Mouse (Mus musculus) C3H10T1/2 (cell line): Measurements from ENCODE around the gene Hnrnpul2. TPM values are rescaled to one million over a fixed set of nuclear protein-coding genes. Genes with fewer than 3 reads are reported as not detected.

Source experiments
- polyA plus RNA-seq, 2 experiments: library from polyadenylated mRNA; unstranded; fragments of >200 nt; fragmentation: generic; extraction: Trizol; gene quantifications; one replicate each; pipeline ENCODE4 v1.2.1; 2012; ENCODE audit warnings: missing spikeins in 2 of 2

Gene Hnrnpul2
- polyA plus RNA-seq, 2 experiments: 7.6 to 49.9 TPM

Other genes with a start within 250 kb of the Hnrnpul2 start
- gene Slc22a8, start 228.8 kb upstream of the Hnrnpul2 start, polyA plus RNA-seq: not detected
- gene Slc22a6, start 202.0 kb upstream of the Hnrnpul2 start, polyA plus RNA-seq: not detected
- under 1 TPM; 0.01 to 0.09 TPM for gene Chrm1, start 156.2 kb upstream of the Hnrnpul2 start, polyA plus RNA-seq
- 100 to 1,000 TPM; 109 to 260 TPM for gene Slc3a2, start 96.6 kb upstream of the Hnrnpul2 start, polyA plus RNA-seq
- 100 to 1,000 TPM in 1 of 2 experiments, 10 to 100 TPM in 1; 60.8 to 195 TPM for gene Wdr74, start 84.2 kb upstream of the Hnrnpul2 start, polyA plus RNA-seq
- gene 1700092M07Rik, start 79.3 kb upstream of the Hnrnpul2 start, polyA plus RNA-seq: 1 to 10 TPM; 1.5 to 1.8 TPM
- 100 to 1,000 TPM in 1 of 2 experiments, 10 to 100 TPM in 1; 33.2 to 112 TPM for gene Stx5a, start 78.6 kb upstream of the Hnrnpul2 start, polyA plus RNA-seq
- 100 to 1,000 TPM in 1 of 2 experiments, 10 to 100 TPM in 1; 63.1 to 106 TPM for gene Nxf1, start 62.9 kb upstream of the Hnrnpul2 start, polyA plus RNA-seq
- gene Tmem223, start 49.0 kb upstream of the Hnrnpul2 start, polyA plus RNA-seq: 100 to 1,000 TPM; 211 to 253 TPM
- 10 to 100 TPM; 43.2 to 61.1 TPM for gene Tmem179b, start 45.5 kb upstream of the Hnrnpul2 start, polyA plus RNA-seq
- 10 to 100 TPM; 24.9 to 37.5 TPM for gene Taf6l, start 33.6 kb upstream of the Hnrnpul2 start, polyA plus RNA-seq
- 100 to 1,000 TPM; 100 to 147 TPM for gene Polr2g, start 21.4 kb upstream of the Hnrnpul2 start, polyA plus RNA-seq
- 1 to 10 TPM; 2.6 to 5.2 TPM for gene Zbtb3, start 17.5 kb upstream of the Hnrnpul2 start, polyA plus RNA-seq
- gene Ttc9c, start 677 bp upstream of the Hnrnpul2 start, polyA plus RNA-seq: 10 to 100 TPM in 1 of 2 experiments, 1 to 10 TPM in 1; 1.9 to 14.9 TPM
- gene AC129217.1, start 9.8 kb downstream of the Hnrnpul2 start, polyA plus RNA-seq: 1 to 10 TPM in 1 of 2 experiments, under 1 TPM in 1; 0.19 to 1.1 TPM
- 10 to 100 TPM; 11.7 to 29.0 TPM for gene Bscl2, start 17.5 kb downstream of the Hnrnpul2 start, polyA plus RNA-seq
- gene Gng3, start 19.2 kb downstream of the Hnrnpul2 start, polyA plus RNA-seq: under 1 TPM; 0.04 to 0.41 TPM
- 1 to 10 TPM in 1 of 2 experiments, under 1 TPM in 1; 0.08 to 7.0 TPM for gene Lrrn4cl, start 30.8 kb downstream of the Hnrnpul2 start, polyA plus RNA-seq
- gene Ubxn1, start 51.5 kb downstream of the Hnrnpul2 start, polyA plus RNA-seq: 100 to 1,000 TPM; 240 to 270 TPM
- gene Uqcc3, start 60.9 kb downstream of the Hnrnpul2 start, polyA plus RNA-seq: 10 to 100 TPM; 63.8 to 97.9 TPM
- gene Lbhd1, start 63.7 kb downstream of the Hnrnpul2 start, polyA plus RNA-seq: 1 to 10 TPM; 3.4 to 3.7 TPM
- gene Gm49403, start 63.9 kb downstream of the Hnrnpul2 start, polyA plus RNA-seq: not detected
- 100 to 1,000 TPM in 1 of 2 experiments, 10 to 100 TPM in 1; 73.9 to 176 TPM for gene 1810009A15Rik, start 68.8 kb downstream of the Hnrnpul2 start, polyA plus RNA-seq
- gene Gm49416, start 68.9 kb downstream of the Hnrnpul2 start, polyA plus RNA-seq: under 1 TPM in 1 of 2 experiments, not detected in 1; 0.18 TPM
- gene Ints5, start 73.0 kb downstream of the Hnrnpul2 start, polyA plus RNA-seq: 10 to 100 TPM; 30.2 to 43.9 TPM
- 100 to 1,000 TPM in 1 of 2 experiments, 10 to 100 TPM in 1; 43.4 to 137 TPM for gene Ganab, start 78.1 kb downstream of the Hnrnpul2 start, polyA plus RNA-seq
- 10 to 100 TPM; 56.0 to 67.8 TPM for gene B3gat3, start 100.4 kb downstream of the Hnrnpul2 start, polyA plus RNA-seq
- gene Rom1, start 109.3 kb downstream of the Hnrnpul2 start, polyA plus RNA-seq: 10 to 100 TPM in 1 of 2 experiments, 1 to 10 TPM in 1; 5.9 to 12.1 TPM
- gene Eml3, start 109.5 kb downstream of the Hnrnpul2 start, polyA plus RNA-seq: 10 to 100 TPM; 30.0 to 62.2 TPM
- 10 to 100 TPM; 55.6 to 94.0 TPM for gene Mta2, start 121.9 kb downstream of the Hnrnpul2 start, polyA plus RNA-seq
- 10 to 100 TPM; 16.0 to 17.5 TPM for gene Tut1, start 133.8 kb downstream of the Hnrnpul2 start, polyA plus RNA-seq
- gene Eef1g, start 147.0 kb downstream of the Hnrnpul2 start, polyA plus RNA-seq: 1,000 to 10,000 TPM in 1 of 2 experiments, 100 to 1,000 TPM in 1; 710 to 2,782 TPM
- gene Ahnak, start 169.3 kb downstream of the Hnrnpul2 start, polyA plus RNA-seq: 100 to 1,000 TPM in 1 of 2 experiments, 10 to 100 TPM in 1; 26.0 to 103 TPM